Mouse (Mus musculus): ENCODE data around the gene Map6d1. TPM values are rescaled to one million over a fixed set of nuclear protein-coding genes. Genes with fewer than 3 reads are reported as not detected.
A peak's percentile ranks its signal among the peaks of the same experiment; 100 is the strongest.

The Map6d1 gene
- total and polyA plus RNA-seq, 2 experiments from 2014 or later = 4.2 to 7.2 TPM

DNA sequence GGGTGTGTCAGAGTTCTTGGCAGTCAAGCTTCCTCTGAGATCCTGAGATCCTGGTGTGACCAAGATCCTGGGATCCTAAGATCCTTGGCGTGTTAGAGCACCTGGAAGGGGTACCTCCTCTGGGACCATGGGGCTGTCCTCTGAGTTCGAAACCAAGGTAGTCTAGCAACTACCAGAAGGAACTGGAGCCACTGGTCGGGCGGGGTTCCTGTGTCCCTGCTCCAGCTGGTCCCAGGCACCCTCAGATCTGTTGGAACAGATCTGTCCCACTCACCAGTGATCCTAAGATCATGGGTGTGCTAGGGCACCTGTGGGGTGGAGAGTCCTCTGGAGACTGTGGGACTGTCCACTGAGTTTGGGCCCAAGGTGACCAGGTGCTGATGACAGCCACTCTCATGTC lies 14.5 kb downstream of the Map6d1 start:
- Histone ChIP-seq H3K27me3 (ENCODE audit: insufficient read depth, low read length) (no peaks in the 10 kb centered on the region), H3K9me3 (ENCODE audit: low read length) (no peaks in the 10 kb centered on the region), H3K4me3 (ENCODE audit: low read depth, low read length) (no peak overlapping the region), H3K27ac (ENCODE audit: low read depth, low read length) (no peak overlapping the region), H3K4me2 (ENCODE audit: low read depth) (no peak overlapping the region), H3K9ac (no peak overlapping the region), H3K36me3 (ENCODE audit: insufficient read depth) (peaks cover 66% of the 10 kb centered on the region), H3K4me1 (ENCODE audit: insufficient read depth) (no peaks in the 10 kb centered on the region)
- DNase-seq = no peak
- TF ChIP-seq CTCF (IDR thresholded peaks at IDR 0.05; ENCODE audit: low read depth) = no peak
- 98% methylated on average over 4 of the region's 4 CpGs for WGBS
- ATAC-seq = no peak

DNA sequence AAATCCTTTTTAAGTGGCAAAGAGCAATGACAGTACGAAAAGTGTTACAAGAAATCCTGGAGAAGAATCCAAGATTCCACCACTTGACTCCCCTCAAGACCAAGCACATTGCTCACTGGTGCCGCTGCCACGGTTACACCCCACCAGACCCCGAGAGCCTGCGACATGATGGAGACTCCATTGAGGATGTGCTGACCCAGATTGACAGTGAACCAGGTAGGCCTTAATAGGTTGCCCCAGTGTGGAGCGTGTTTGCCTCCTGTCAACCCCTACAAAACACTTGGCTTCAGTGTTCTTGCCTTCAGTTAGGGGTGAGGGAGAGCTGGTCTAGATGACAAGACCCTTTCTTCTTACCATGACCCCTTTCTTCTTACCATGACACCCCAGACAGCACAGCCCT lies 18.4 kb downstream of the Map6d1 start:
- DNase-seq = no peak
- H3K9ac ChIP-seq = no peak overlapping the region
- H3K27ac ChIP-seq (ENCODE audit: low read depth, low read length) = no peak overlapping the region
- peaks cover 68% of the 10 kb centered on the region for H3K36me3 ChIP-seq (ENCODE audit: insufficient read depth)
- no peaks in the 10 kb centered on the region for H3K9me3 ChIP-seq (ENCODE audit: low read length)
- 98% methylated on average over 6 of the region's 6 CpGs for WGBS
- no peak overlapping the region for H3K4me3 ChIP-seq (ENCODE audit: low read depth, low read length)
- ATAC-seq = no peak
- no peak overlapping the region for H3K4me2 ChIP-seq (ENCODE audit: low read depth)
- TF ChIP-seq CTCF (IDR thresholded peaks at IDR 0.05; ENCODE audit: low read depth) = no peak
- no peaks in the 10 kb centered on the region for H3K27me3 ChIP-seq (ENCODE audit: insufficient read depth, low read length)
- no peaks in the 10 kb centered on the region for H3K4me1 ChIP-seq (ENCODE audit: insufficient read depth)

DNA sequence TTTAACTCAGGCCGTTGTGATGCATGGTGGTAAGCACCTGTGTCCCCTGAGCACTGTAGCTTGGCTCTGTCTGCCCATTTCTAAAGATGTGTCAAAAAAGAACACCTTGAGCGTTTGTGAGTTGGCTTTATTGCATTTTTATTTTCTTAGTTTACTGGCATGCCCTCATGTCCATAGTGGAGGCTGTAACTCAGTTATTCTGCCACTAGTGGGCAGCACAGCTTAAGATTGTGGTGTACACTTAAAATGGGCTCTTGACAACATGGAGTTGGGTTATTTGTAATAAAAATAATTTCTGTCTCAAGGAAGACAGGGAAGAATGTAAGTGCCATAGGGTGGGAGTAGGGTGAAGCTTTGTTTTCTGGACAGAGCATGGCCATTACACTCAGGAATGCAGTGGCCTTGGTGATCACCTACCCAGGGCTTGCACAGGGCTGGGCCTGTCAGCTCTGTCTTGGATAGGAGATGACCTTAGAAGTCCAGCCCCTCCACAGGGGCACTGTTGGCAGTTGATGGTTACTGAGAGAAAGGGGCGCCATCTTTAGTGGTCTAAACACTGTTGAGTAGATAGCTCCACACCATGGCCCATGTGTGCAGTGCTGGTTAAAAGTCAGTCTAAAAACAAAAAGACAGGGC lies 27.4 kb downstream of the Map6d1 start:
- DNase-seq (peak; percentile 71), ATAC-seq (peak; percentile 68)
- 85% methylated on average over 3 of the region's 3 CpGs for WGBS
- H3K9ac ChIP-seq = no peak overlapping the region
- no peaks in the 10 kb centered on the region for H3K27me3 ChIP-seq (ENCODE audit: insufficient read depth, low read length)
- peaks cover 81% of the 10 kb centered on the region for H3K36me3 ChIP-seq (ENCODE audit: insufficient read depth)
- no peak overlapping the region for H3K4me3 ChIP-seq (ENCODE audit: low read depth, low read length)
- TF ChIP-seq CTCF (IDR thresholded peaks at IDR 0.05; ENCODE audit: low read depth) = peak; percentile 74
- H3K9me3 ChIP-seq (ENCODE audit: low read length) = no peaks in the 10 kb centered on the region
- H3K4me2 ChIP-seq (ENCODE audit: low read depth) = no peak overlapping the region
- no peaks in the 10 kb centered on the region for H3K4me1 ChIP-seq (ENCODE audit: insufficient read depth)
- no peak overlapping the region for H3K27ac ChIP-seq (ENCODE audit: low read depth, low read length)

DNA sequence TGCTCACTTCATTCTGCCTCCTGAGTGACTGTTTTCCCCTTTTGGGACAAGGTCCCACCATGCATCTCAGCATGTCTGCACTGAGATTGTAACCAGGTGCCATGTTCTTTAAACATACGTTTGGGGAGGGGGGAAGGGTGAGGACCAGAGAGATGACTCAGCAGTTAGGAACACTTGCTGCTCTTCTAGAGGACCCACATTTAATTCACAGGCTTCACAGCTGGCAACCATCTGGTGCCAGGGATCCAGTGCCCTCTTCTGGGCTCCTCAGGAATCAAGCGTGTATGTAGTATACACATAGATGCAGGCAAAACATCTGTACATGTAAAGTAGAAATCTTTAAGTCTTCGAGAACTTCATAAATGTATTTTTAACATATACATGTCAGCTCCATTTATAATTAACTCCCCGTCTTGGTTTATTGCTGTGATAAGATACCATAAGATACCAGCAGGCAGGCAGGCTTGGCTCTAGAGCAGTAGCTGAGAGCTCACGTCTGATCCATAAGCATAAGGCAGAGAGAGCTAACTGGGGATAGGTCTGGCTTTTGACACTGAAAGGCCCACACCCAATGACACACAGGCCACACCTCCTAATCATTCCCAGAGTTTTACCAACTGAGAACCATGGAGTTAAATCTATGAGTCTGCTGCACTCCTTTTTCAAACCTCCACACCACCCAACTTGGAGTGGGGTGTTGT lies 41.5 kb downstream of the Map6d1 start:
- Histone ChIP-seq H3K9me3 (ENCODE audit: low read length) (no peaks in the 10 kb centered on the region), H3K27me3 (ENCODE audit: insufficient read depth, low read length) (no peaks in the 10 kb centered on the region), H3K4me2 (ENCODE audit: low read depth) (no peak overlapping the region), H3K36me3 (ENCODE audit: insufficient read depth) (peaks cover 55% of the 10 kb centered on the region), H3K4me3 (ENCODE audit: low read depth, low read length) (no peak overlapping the region), H3K27ac (ENCODE audit: low read depth, low read length) (no peak overlapping the region), H3K9ac (no peak overlapping the region), H3K4me1 (ENCODE audit: insufficient read depth) (no peaks in the 10 kb centered on the region)
- ATAC-seq = peak; percentile 48
- DNase-seq = no peak
- TF ChIP-seq CTCF (IDR thresholded peaks at IDR 0.05; ENCODE audit: low read depth) = no peak
- 90% methylated on average over 5 of the region's 5 CpGs for WGBS

DNA sequence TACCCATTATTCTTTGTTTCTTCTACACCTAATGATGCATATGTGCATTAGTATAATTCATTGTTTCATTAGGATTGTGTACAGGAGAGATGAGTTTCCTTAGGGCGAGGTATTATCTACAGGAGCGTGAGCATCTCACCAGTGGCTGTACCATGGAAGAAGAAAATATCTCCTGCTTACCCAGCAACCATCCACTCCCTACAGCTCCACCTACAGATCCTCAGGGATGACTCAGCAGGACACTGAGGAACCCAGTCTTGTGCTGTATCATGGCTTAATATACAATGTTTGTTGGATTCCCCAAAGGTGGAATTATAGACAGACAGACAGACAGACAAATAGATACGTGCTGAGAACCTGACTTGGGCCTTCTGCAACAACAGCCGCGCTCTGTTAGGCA lies 44.2 kb downstream of the Map6d1 start:
- 95% methylated on average over 5 of the region's 5 CpGs for WGBS
- Histone ChIP-seq H3K4me3 (ENCODE audit: low read depth, low read length) (no peak overlapping the region), H3K27me3 (ENCODE audit: insufficient read depth, low read length) (no peaks in the 10 kb centered on the region), H3K9ac (no peak overlapping the region), H3K4me2 (ENCODE audit: low read depth) (no peak overlapping the region), H3K27ac (ENCODE audit: low read depth, low read length) (no peak overlapping the region), H3K36me3 (ENCODE audit: insufficient read depth) (peaks cover 63% of the 10 kb centered on the region), H3K9me3 (ENCODE audit: low read length) (no peaks in the 10 kb centered on the region), H3K4me1 (ENCODE audit: insufficient read depth) (no peaks in the 10 kb centered on the region)
- ATAC-seq (no peak), DNase-seq (no peak)
- TF ChIP-seq CTCF (IDR thresholded peaks at IDR 0.05; ENCODE audit: low read depth) = no peak

DNA sequence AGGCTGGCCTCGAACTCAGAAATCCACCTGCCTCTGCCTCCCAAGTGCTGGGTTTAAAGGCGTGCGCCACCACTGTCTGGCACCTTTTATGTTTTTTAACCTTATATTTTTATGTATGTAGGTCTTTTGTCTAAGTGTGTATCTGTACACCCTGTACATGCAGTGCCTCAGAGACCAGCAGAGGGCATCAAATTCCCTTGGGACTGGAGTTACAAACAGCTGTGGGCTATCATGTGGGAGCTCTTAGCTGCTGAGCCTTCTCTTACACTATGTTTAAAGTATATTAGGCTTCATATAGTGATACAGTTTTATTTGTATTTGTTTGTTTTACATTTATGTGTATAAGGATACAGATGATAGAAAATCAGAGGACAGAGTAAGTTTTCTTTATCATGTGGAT lies 45.6 kb downstream of the Map6d1 start:
- Histone ChIP-seq H3K27ac (ENCODE audit: low read depth, low read length) (no peak overlapping the region), H3K4me2 (ENCODE audit: low read depth) (no peak overlapping the region), H3K9me3 (ENCODE audit: low read length) (no peaks in the 10 kb centered on the region), H3K27me3 (ENCODE audit: insufficient read depth, low read length) (no peaks in the 10 kb centered on the region), H3K4me3 (ENCODE audit: low read depth, low read length) (no peak overlapping the region), H3K4me1 (ENCODE audit: insufficient read depth) (no peaks in the 10 kb centered on the region), H3K36me3 (ENCODE audit: insufficient read depth) (peaks cover 70% of the 10 kb centered on the region), H3K9ac (no peak overlapping the region)
- no peak for DNase-seq
- peak; percentile 70 for ATAC-seq
- TF ChIP-seq CTCF (IDR thresholded peaks at IDR 0.05; ENCODE audit: low read depth) = peak; percentile 51
- 94% methylated on average over 3 of the region's 3 CpGs for WGBS

DNA sequence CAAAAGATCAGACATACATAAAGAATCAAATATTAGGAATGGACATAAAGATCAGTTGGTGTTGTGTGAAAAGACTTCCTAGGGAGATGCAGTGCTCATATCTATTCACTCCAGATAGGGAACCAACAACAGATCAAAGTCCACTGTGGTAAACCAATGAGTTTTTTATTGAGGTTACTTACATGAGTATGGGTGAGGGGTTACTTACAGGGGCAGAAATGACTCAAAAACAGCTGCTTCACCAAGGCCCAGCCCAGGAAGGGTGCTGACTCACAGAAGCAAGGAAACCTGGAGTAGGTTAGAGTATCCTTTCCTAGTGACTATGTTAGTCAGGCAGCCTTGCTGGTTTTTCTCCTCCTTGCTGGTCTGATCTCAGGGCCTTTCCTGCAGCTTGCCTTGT lies 49.1 kb downstream of the Map6d1 start:
- TF ChIP-seq CTCF (IDR thresholded peaks at IDR 0.05; ENCODE audit: low read depth) = no peak
- H3K4me2 ChIP-seq (ENCODE audit: low read depth) = no peak overlapping the region
- no peak overlapping the region for H3K27ac ChIP-seq (ENCODE audit: low read depth, low read length)
- no peaks in the 10 kb centered on the region for H3K9me3 ChIP-seq (ENCODE audit: low read length)
- no peaks in the 10 kb centered on the region for H3K4me1 ChIP-seq (ENCODE audit: insufficient read depth)
- ATAC-seq = no peak
- H3K9ac ChIP-seq = no peak overlapping the region
- no peak for DNase-seq
- peaks cover 67% of the 10 kb centered on the region for H3K36me3 ChIP-seq (ENCODE audit: insufficient read depth)
- H3K27me3 ChIP-seq (ENCODE audit: insufficient read depth, low read length) = no peaks in the 10 kb centered on the region
- H3K4me3 ChIP-seq (ENCODE audit: low read depth, low read length) = no peak overlapping the region
